ENCODE assay signal across 20 mouse cellular contexts in genomic region chr14:47877771-47878443, GRCm38 (mm10).
"Had no signal": no experiment of that assay in that cellular context is flagged by ENCODE, and none has a peak within 500 bp of the region (broad histone marks: within the 10 kb centered on the region; RNA-seq: fewer than 3 reads in every experiment).

No protein-coding gene starts in this region.

- H3K9ac ChIP-seq: limb, embryonic 12.5 days; limb, embryonic 15.5 days; liver, embryonic 14.5 days; midbrain, embryonic 13.5 days had no signal

- H3K27me3 ChIP-seq: limb, embryonic 12.5 days; limb, embryonic 15.5 days; megakaryocyte, embryonic 14.5 days; midbrain, embryonic 13.5 days had no signal

- H3K4me2 ChIP-seq: limb, embryonic 12.5 days; limb, embryonic 15.5 days; liver, embryonic 11.5 days; midbrain, embryonic 13.5 days had no signal

- H3K36me3 ChIP-seq: limb, embryonic 12.5 days; limb, embryonic 15.5 days; midbrain, embryonic 10.5 days; midbrain, embryonic 13.5 days had no signal

- ATAC-seq: inflammation-experienced regulatory T-cells, adult 6 months; lung, postnatal 0 days; midbrain, embryonic 13.5 days; midbrain, embryonic 16.5 days had no signal

- H3K4me1 ChIP-seq: limb, embryonic 12.5 days; limb, embryonic 15.5 days; megakaryocyte, embryonic 14.5 days; midbrain, embryonic 10.5 days; midbrain, embryonic 13.5 days had no signal

- DNase-seq: kidney, adult 2 months; kidney, postnatal 25 days; layer of hippocampus, postnatal 36 days; left cerebral cortex, postnatal 4 days; lung, adult 2 months; right cerebral cortex, postnatal 4 days; thymus, postnatal 25 days had no signal

- H3K4me3 ChIP-seq: limb, embryonic 12.5 days; limb, embryonic 15.5 days; megakaryocyte, embryonic 14.5 days; midbrain, embryonic 10.5 days; midbrain, embryonic 13.5 days had no signal

- H3K27ac ChIP-seq: kidney, postnatal 0 days; limb, embryonic 12.5 days; limb, embryonic 15.5 days; liver, embryonic 14.5 days; macrophage; midbrain, embryonic 10.5 days; midbrain, embryonic 13.5 days; stomach, postnatal 0 days had no signal

- H3K9me3 ChIP-seq: limb, embryonic 15.5 days; midbrain, embryonic 10.5 days; midbrain, embryonic 13.5 days had no signal
